Comparison of ENCODE assay signal across 10 mouse cellular contexts in the genomic region with DNA sequence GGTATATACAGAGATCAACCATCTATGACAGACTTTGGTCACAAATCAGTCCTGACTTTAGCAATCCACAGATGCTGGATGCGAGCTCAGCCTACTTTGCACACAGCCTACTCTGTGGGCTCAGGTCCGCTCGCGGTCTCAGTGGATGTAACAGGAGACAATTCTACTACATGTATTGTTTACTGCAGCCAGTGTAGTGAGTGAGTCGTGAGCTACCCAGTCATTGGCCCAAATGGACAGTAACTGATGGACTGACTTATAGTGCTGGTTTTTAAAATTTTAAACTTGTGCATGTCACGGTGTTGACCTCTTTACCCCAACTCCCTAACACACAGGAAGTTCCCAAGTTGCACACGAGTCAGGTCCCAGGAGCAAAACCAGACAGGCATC. TPM values are rescaled to one million over a fixed set of nuclear protein-coding genes. Genes with fewer than 3 reads are reported as not detected.
DNase-seq lines count a peak whose midpoint lies in the region; ATAC-seq lines count a peak whose summit lies in the region.
"Had no signal": no experiment of that assay in that cellular context is flagged by ENCODE, and none has a peak within 500 bp of the region (broad histone marks: within the 10 kb centered on the region; RNA-seq: fewer than 3 reads in every experiment).

No protein-coding gene starts in this region.

- no peak for ATAC-seq in limb, embryonic 12.5 days (ENCODE audit: insufficient number of reproducible peaks, insufficient read depth, low FRiP score, low TSS enrichment, low read depth)
- no peak for ATAC-seq in hindbrain, embryonic 11.5 days (ENCODE audit: low FRiP score)
- ATAC-seq in monocyte, adult 5-6 weeks (replicated peaks; ENCODE audit: insufficient number of reproducible peaks, low FRiP score, low TSS enrichment, poor library complexity, severe bottlenecking) = peak; percentile 20; the same call in 1 of the 2 replicates

- H3K4me2 ChIP-seq in limb, embryonic 12.5 days = peak overlapping the region; percentile 73
- peak overlapping the region; percentile 56; the same call in 1 of the 2 replicates for H3K4me2 ChIP-seq in hindbrain, embryonic 11.5 days (replicated peaks; ENCODE audit: low read depth, low read length)

- H3K4me1 ChIP-seq in limb, embryonic 12.5 days (replicated peaks) = peaks cover 24% of the 10 kb centered on the region
- H3K4me1 ChIP-seq in limb, embryonic 10.5 days = peaks cover 35% of the 10 kb centered on the region
- H3K4me1 ChIP-seq in hindbrain, embryonic 11.5 days (replicated peaks; ENCODE audit: control insufficient read depth, insufficient read depth, low read length) = peaks cover 8% of the 10 kb centered on the region; the same call in 1 of the 2 replicates

- no peaks in the 10 kb centered on the region for H3K9me3 ChIP-seq in limb, embryonic 12.5 days
- H3K9me3 ChIP-seq in limb, embryonic 10.5 days (replicated peaks) = no peaks in the 10 kb centered on the region
- H3K9me3 ChIP-seq in hindbrain, embryonic 11.5 days (ENCODE audit: control insufficient read depth, low read length) = no peaks in the 10 kb centered on the region

- H3K27ac ChIP-seq in limb, embryonic 12.5 days = no peak overlapping the region
- H3K27ac ChIP-seq in limb, embryonic 10.5 days = no peak overlapping the region
- no peak overlapping the region for H3K27ac ChIP-seq in hindbrain, embryonic 11.5 days (ENCODE audit: low read depth, low read length)

- peaks cover 10% of the 10 kb centered on the region for H3K36me3 ChIP-seq in limb, embryonic 12.5 days
- H3K36me3 ChIP-seq in limb, embryonic 10.5 days = peaks cover 15% of the 10 kb centered on the region
- H3K36me3 ChIP-seq in hindbrain, embryonic 11.5 days (ENCODE audit: control insufficient read depth, insufficient read depth, low read length) = peaks cover 2% of the 10 kb centered on the region; the same call in 1 of the 2 replicates

- 79% methylated on average over 7 of the region's 7 CpGs for WGBS in limb, embryonic 12.5 days
- WGBS in limb, embryonic 10.5 days = 80% methylated on average over 7 of the region's 7 CpGs
- 75% methylated on average over 7 of the region's 7 CpGs for WGBS in hindbrain, embryonic 11.5 days

- H3K9ac ChIP-seq in limb, embryonic 12.5 days (replicated peaks) = no peak overlapping the region
- H3K9ac ChIP-seq in hindbrain, embryonic 11.5 days (ENCODE audit: low read depth, low read length) = no peak overlapping the region

- peak; percentile 57 for DNase-seq in cerebellum, adult 9-10 months
- DNase-seq in cerebellum, adult 18-20 months = no peak
- no peak for DNase-seq in limb, embryonic 10.5 days (ENCODE audit: low spot score)
- no peak for DNase-seq in hindbrain, embryonic 11.5 days (ENCODE audit: low spot score)
- no peak for DNase-seq in right cerebral cortex, adult 18-20 months
- no peak for DNase-seq in left cerebral cortex, adult 18-20 months (ENCODE audit: low spot score in 2 of 2)
- DNase-seq: lung, postnatal 14 days had no signal

- no peaks in the 10 kb centered on the region for H3K27me3 ChIP-seq in limb, embryonic 12.5 days
- peaks cover 5% of the 10 kb centered on the region for H3K27me3 ChIP-seq in limb, embryonic 10.5 days (ENCODE audit: low read depth, poor library complexity, severe bottlenecking)
- H3K27me3 ChIP-seq in hindbrain, embryonic 11.5 days (ENCODE audit: control insufficient read depth, insufficient read depth, low read length) = no peaks in the 10 kb centered on the region

- 0 out of 2 replicates have a peak overlapping the region, but pooled peaks have one; percentile 87 for H3K4me3 ChIP-seq in limb, embryonic 12.5 days (replicated peaks)
- no peak overlapping the region for H3K4me3 ChIP-seq in limb, embryonic 10.5 days
- no peak overlapping the region for H3K4me3 ChIP-seq in hindbrain, embryonic 11.5 days (ENCODE audit: low read depth, low read length)

RNA-seq across cellular contexts. Expression of a gene that starts 1.4 kb away (rescaled TPM):
- polyA plus RNA-seq in limb, embryonic 12.5 days (2016; fragmentation: Nextera tagmentation; extraction: Ambion mirVana) = 20.3 and 22.2 TPM in 2 replicates
- polyA plus RNA-seq in limb, embryonic 10.5 days (2016; fragmentation: Nextera tagmentation; extraction: Ambion mirVana) = 20.1 and 20.6 TPM in 2 replicates
- polyA plus RNA-seq in hindbrain, embryonic 11.5 days (2014; fragmentation: Nextera tagmentation; extraction: Ambion mirVana) = 20.6 and 25.2 TPM in 2 replicates
- total RNA-seq in monocyte, adult 5-6 weeks (2017) = 71.1 to 88.8 TPM (median 81.3 TPM) in 3 replicates
- total RNA-seq in left cerebral cortex, adult 18-20 months (2021) = 10 to 100 TPM; 48.2 to 49.2 TPM

RNA-seq across cellular contexts. Expression of a gene that starts 52.5 kb away (rescaled TPM):
- not detected in 2 replicates for polyA plus RNA-seq in limb, embryonic 12.5 days (2016; fragmentation: Nextera tagmentation; extraction: Ambion mirVana)
- not detected in 2 replicates for polyA plus RNA-seq in limb, embryonic 10.5 days (2016; fragmentation: Nextera tagmentation; extraction: Ambion mirVana)
- polyA plus RNA-seq in hindbrain, embryonic 11.5 days (2014; fragmentation: Nextera tagmentation; extraction: Ambion mirVana) = not detected in 2 replicates
- 0.85 to 6.5 TPM (median 1.6 TPM) in 3 replicates for total RNA-seq in monocyte, adult 5-6 weeks (2017)
- not detected for total RNA-seq in left cerebral cortex, adult 18-20 months (2021)
- total RNA-seq: adrenal gland, adult 18-20 months had no signal
